Mouse (Mus musculus): ENCODE data around the gene Safb.

Gene Safb

DNA sequence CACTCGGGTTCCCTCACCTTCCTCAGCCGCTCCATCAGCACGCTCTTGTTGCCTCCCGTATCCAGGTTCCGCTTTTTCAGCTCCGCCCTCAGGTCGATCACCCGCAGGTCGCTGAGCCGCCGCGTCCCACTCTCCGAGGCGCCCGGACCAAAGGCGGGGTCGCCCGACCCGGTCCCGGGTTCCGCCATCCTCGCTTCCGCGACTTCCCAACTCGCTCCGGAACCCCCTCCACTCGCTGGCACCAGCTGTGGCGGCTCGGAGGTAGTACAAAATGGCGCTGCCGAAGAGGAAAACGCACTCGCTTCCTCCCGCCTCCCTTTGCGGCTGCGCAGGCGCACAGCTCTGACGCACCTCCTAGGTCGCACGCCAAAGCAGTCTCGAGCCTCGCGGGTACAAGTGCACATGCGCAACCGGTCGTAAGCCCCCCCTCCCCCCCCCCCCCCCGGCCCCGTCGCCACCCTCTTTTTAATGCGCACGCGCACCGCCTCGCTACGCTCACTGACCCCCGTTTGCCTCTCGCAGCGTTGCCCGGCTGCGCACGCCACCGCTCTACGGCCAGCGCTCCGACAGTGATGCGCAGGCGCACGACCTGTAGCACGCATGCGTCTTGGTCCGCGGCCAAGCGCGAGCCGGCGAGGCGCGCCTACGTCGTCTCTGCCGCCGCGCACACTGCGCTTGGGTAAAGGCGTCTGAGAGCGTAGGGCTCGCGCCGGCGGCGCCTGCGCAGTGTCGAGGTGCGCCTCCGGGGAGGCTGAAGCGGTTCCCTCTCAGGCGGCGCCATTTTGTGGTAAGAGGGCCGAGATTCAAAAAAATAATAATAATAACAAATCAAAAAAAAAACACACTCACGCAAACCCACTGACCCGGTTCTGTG is at the start of gene Safb, which contains the start of gene Safb2:
Gene Safb (plus strand): TSS at position 569 of the 874 bp plus-strand sequence.
Gene Safb2 (minus strand): TSS at position 329 of the 874 bp plus-strand sequence.
- peak; percentile 99 for DNase-seq (ENCODE audit: low spot score)

- no peak for DNase-seq (ENCODE audit: low spot score)
These were observed 48.4 kb upstream of the Safb start for GRCm38 (mm10) chr17:56536192-56536591.

DNA sequence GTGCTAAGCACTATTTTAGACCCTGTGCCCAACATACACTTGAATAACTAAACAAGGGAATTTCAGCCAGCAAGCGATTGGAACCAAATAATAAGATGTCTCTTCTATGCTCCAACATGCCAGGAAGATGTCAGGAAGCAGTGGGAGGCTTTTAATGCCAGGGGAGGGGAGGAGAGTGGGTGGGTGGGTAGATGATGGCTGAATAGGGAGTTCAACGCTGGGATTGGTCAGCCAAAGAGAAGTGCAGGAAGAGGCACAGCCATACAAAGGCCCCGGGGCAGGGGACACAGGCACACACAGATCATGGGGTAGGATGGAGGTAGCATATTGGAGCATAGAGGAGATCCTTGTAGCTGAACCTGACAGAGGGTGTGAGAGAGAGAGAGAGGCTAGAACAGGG is 47.8 kb upstream of the Safb start:
- DNase-seq (ENCODE audit: low spot score), result no peak

DNA sequence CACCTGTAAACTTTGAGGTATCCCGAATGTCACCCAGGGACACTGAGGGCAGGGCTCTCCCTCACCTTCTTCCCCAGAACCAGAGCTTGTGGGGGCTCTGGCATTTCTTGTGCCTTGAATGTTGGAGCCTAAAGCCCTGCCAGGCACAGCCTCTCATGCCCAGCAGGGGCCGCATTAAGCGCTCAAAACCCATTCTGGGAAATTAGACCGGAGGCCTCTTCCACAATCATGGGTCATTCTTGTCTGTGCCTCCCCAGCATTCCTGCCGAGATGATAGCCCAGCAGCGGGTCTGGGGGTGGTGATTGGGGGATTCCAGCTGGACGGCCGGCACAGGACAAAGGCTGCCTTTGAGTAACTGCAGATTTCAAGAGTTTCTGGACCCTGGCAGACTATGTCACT is 46.7 kb upstream of the Safb start:
- no peak for DNase-seq (ENCODE audit: low spot score)

GRCm38 (mm10) chr17:56540562-56540975 is 44.1 kb upstream of the Safb start:
- DNase-seq (ENCODE audit: low spot score), result no peak

- no peak for DNase-seq (ENCODE audit: low spot score)
These were observed 41.9 kb upstream of the Safb start for GRCm38 (mm10) chr17:56542736-56543135.

DNA sequence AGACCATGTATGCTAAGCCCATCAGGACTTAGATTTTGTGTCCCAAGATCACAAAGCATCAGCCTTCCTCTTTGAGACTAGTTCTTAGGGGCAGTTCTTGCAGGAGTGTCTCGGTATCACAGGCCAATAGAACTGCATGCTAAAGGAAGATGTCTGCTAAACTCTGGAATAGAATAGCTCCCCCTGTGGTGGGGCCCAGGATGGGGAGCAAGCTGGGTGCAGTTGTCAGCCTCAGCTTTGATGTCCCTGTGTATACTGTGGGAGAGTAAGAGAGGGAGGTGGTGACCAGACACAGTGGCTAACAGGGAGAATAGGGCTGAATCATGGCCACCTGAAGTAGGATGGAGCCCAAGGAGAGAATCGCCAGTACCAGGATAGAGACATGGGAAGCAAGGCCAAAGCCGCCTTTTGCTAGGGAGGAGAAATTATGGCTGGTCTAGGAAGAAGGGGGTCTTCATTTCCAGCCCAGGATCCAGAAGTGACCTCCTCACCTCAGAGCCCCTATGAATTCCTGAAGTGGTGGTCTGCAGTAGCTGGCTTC is 40.9 kb upstream of the Safb start:
- DNase-seq (ENCODE audit: low spot score), result no peak

DNA sequence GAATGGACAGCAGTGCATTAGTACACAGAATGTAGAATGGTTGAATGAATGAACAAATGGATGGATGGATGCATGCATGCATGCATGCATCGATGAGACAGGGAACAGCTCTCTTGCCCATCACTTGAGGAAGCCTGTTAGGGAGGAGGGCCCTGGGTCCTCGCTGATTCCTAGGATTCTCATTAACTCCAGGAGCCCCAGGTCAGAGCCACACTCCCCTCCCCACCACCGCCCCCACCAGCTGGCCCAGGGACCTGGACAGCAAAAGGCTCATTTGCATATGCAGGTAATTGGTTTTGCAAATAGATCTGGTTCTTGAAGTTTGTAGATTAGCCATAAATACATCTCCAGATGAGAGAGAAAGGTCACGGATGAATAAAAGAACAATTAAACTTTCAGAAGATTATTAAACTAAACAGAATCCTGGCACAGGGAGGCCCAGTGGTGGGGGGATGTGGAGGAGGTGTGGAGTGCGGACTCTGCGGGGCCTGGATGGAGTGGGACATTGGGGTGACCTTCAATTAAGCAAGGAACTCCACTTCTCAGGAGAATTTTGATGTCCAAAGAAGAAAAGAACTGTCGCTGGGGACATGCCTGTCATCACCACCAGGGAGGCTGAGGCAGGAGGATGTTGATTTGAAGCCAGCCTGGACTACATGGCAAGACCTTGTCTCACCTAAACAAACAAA is 39.8 kb upstream of the Safb start:
- no peak for DNase-seq (ENCODE audit: low spot score)

DNA sequence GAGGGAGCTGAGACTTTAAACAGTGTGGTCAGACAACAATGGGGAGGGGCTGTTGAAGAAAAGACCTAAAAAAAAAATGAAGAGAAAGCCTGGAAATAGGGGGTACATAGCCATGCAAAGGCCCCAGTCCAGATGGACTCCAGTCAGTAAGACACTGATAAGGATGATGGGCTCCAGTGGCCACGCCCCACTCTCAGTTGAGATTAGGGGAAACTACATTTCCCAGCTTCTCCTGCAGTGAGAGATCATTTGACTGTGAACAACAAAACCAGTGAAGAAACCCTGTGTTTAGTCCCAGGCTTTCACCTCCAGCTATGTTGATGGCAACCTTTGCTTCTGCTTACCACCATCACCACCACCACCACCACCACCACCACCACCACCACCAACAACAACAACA is 38.7 kb upstream of the Safb start:
- no peak for DNase-seq (ENCODE audit: low spot score)

GRCm38 (mm10) chr17:56546576-56546975 is 38.0 kb upstream of the Safb start:
- DNase-seq (ENCODE audit: low spot score), result no peak

- DNase-seq (ENCODE audit: low spot score), result no peak
These were observed 37.3 kb upstream of the Safb start for GRCm38 (mm10) chr17:56547116-56547845.

DNA sequence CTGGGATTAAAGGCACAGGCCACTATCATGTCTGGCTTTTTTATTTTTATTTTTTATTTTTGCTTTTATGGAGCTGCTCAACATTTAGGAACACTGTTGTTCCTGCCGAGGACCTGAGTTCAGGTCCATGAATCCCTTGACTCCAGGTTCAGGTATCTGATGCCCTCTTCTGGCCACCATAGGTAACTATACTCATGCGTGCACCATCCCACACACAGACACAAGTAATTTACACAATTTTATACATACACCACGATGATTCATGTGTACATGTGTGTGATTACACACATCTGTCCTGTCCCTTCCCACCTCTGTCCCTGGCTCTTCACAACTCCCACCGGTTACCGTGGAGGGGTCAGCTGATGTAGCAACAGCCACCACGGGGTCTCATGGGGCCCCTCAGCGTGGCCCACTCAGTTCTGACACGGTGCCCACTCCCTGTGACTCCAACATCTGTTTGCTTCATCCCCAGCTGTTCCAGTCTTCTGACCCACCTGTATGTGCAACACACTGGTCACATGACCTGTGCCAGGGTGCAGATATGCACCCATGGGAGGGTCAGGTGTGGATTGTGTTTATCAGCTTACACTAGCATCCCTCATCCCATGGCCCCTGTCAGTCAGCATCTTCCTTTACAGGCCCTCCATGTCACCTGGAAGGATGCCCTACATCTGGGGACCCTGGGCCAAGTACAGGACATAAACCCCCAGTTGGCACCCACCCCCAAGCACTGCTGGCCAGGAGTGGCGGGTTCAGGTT is 36.6 kb upstream of the Safb start:
- no peak for DNase-seq (ENCODE audit: low spot score)

- DNase-seq (ENCODE audit: low spot score), result no peak
These were observed 36.0 kb upstream of the Safb start for GRCm38 (mm10) chr17:56548605-56549105.

- peak; percentile 47 for DNase-seq (ENCODE audit: low spot score)
These were observed 33.7 kb upstream of the Safb start for GRCm38 (mm10) chr17:56550784-56551475.

DNA sequence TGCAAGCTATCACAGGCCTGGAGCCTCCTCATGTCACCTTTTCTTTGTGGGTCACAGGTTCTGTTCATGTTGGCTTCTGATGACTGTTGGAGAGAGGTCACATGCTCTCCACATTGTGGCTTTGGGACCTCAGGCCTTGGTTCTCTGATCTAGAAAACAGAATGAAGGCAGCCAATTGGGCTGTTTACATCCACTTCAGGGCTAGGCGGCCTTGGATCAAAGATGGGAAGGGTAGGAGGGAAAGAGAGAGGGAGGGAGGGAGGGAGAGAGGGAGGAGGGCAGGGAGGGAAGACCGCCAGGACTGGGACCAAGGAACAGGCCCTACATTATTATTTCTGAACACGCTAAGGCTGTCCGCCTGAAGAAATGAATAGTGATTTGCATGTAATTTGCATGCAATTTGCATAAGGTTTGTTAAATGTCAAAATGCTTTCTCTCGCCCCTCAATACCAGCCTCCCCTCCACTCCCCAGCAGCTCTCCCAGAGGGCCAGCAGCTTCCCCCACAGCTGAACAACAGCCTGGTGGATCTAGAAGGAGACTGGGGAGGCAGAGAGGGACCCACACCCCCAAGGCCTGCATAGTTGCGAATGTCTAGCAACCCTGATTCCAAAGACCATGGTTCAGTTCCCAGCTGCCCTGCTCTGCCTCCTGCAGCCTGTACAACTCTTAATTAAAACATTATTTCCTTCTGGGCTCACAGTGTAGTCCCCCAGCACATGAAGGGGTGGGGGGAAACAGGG is 32.6 kb upstream of the Safb start:
- peak; percentile 40 for DNase-seq (ENCODE audit: low spot score)

DNA sequence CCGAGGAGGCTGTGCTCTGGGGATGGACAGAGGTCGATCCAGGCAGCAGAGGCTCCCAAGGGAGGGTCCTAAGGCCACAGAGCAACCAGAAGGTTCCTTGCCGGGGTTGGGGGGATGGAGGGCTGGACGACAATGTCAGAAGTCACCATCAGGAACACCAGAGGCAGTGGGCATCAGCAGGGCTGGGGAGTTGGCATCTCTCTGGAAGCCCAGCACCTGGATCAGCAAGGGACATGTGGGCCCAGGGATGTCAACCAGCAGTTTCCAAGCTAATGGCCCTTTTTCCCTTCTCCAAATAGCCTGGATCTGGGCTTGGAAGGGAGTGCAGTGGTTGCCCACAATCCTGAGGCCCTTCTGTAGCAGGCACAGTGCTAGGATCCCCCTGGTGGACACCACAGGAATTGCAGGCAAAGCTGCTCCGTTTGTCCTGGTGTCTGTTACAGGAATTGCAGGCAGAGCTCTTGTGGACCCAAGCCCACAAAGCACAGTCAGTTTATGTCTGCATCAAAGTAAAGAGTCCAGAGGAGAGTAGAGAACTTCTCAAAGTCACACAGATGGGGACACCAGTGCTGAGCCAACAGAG is 31.8 kb upstream of the Safb start:
- peak; percentile 63 for DNase-seq (ENCODE audit: low spot score)

DNA sequence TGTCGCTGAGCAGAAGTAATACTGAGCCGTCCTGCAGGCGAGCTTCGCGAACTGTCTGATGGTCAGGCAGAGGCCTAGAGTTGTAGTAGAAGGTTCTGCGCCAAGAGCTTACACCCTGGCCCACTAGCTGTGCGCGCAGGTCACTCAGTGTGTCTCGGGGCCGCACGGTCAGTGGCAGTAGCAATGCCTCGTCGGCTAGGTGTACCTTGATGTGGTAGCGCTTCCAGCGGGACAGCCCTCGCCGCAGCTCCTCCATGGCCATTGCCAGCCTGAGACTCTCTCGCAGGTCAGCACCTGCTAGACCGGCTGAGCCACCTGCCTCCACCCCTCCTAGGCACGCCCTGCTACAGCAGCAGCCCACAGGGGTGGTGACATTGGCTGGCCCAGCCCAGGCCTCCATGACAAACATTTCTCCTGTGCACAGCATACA is 30.5 kb upstream of the Safb start, which contains the start of gene Gm20219:
Gene Gm20219 (minus strand): TSS at position 266 of the 430 bp plus-strand sequence.
- no peak for DNase-seq (ENCODE audit: low spot score)

GRCm38 (mm10) chr17:56558448-56558847 is 26.2 kb upstream of the Safb start:
- DNase-seq (ENCODE audit: low spot score), result peak; percentile 84

DNA sequence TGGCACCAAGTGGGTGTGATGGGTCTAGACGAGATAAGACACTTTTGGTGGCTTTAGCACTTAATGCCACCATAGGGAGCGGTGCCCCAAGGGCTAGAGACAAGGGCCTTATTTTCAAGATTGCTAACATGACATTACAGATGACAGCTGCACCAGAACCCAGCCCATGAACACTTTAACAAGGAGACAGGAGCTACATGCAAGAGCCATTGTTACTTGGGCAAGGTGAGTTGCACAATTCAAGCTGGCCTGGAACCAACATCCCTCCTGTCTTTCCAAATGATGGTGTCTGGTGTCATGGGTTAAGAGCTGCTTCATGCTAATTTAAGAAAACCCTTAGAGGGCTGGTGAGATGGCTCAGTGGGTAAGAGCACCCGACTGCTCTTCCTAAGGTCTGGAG is 25.2 kb upstream of the Safb start:
- DNase-seq (ENCODE audit: low spot score), result no peak
